Mouse (Mus musculus): ENCODE data around the gene Tgtp1.
"Not testable (repeated sequence)": the region's sequence is repeated elsewhere in the genome, so short reads cannot be mapped to it uniquely, and the experiment has no call there.

Tgtp1 gene

GRCm38 (mm10) chr11:48994018-48994417, at the start of gene Tgtp1:
TSS of gene Tgtp1 (minus strand) at chr11:48994172.
- not testable (repeated sequence) for DNase-seq (ENCODE audit: low spot score in 2 of 2)

- DNase-seq (ENCODE audit: low spot score in 2 of 2) = not testable (repeated sequence)
Measured at GRCm38 (mm10) chr11:49012074-49012473, 18.1 kb upstream of the Tgtp1 start.

- DNase-seq (ENCODE audit: low spot score in 2 of 2) = not testable (repeated sequence)
Measured at GRCm38 (mm10) chr11:49006785-49007184, 12.8 kb upstream of the Tgtp1 start.

GRCm38 (mm10) chr11:49006317-49006716, 12.3 kb upstream of the Tgtp1 start:
- not testable (repeated sequence) for DNase-seq (ENCODE audit: low spot score in 2 of 2)

GRCm38 (mm10) chr11:49000411-49000810, 6.4 kb upstream of the Tgtp1 start:
- DNase-seq (ENCODE audit: low spot score in 2 of 2) = not testable (repeated sequence)

GRCm38 (mm10) chr11:48993296-48993695, 676 bp downstream of the Tgtp1 start:
- DNase-seq (ENCODE audit: low spot score in 2 of 2) = not testable (repeated sequence)

- not testable (repeated sequence) for DNase-seq (ENCODE audit: low spot score in 2 of 2)
Measured at GRCm38 (mm10) chr11:48991740-48992520, 2.0 kb downstream of the Tgtp1 start, which contains the start of gene Gm12185. TSS of gene Gm12185 (minus strand) at chr11:48992226.

GRCm38 (mm10) chr11:48989981-48990380, 4.0 kb downstream of the Tgtp1 start:
- not testable (repeated sequence) for DNase-seq (ENCODE audit: low spot score in 2 of 2)

- not testable (repeated sequence) for DNase-seq (ENCODE audit: low spot score in 2 of 2)
Measured at GRCm38 (mm10) chr11:48988219-48988618, 5.8 kb downstream of the Tgtp1 start.

- not testable (repeated sequence) for DNase-seq (ENCODE audit: low spot score in 2 of 2)
Measured at GRCm38 (mm10) chr11:48982848-48983247, 11.1 kb downstream of the Tgtp1 start.

- not testable (repeated sequence) for DNase-seq (ENCODE audit: low spot score in 2 of 2)
Measured at GRCm38 (mm10) chr11:48980052-48980451, 13.9 kb downstream of the Tgtp1 start.

- DNase-seq (ENCODE audit: low spot score in 2 of 2) = not testable (repeated sequence)
Measured at GRCm38 (mm10) chr11:48979251-48979650, 14.7 kb downstream of the Tgtp1 start, which contains the start of gene 9930111J21Rik1. TSS of gene 9930111J21Rik1 (minus strand) at chr11:48979398.

GRCm38 (mm10) chr11:48978240-48978939, 15.6 kb downstream of the Tgtp1 start, which contains the start of gene Olfr56:
TSS of gene Olfr56 (plus strand) at chr11:48978889.
- DNase-seq (ENCODE audit: low spot score in 2 of 2) = not testable (repeated sequence)

- DNase-seq (ENCODE audit: low spot score in 2 of 2) = not testable (repeated sequence)
Measured at GRCm38 (mm10) chr11:48974686-48975085, 19.3 kb downstream of the Tgtp1 start.

GRCm38 (mm10) chr11:48946090-48946489, 47.9 kb downstream of the Tgtp1 start, which contains the start of gene Psme2b:
TSS of gene Psme2b (minus strand) at chr11:48946190.
- not testable (repeated sequence) for DNase-seq (ENCODE audit: low spot score in 2 of 2)

- DNase-seq (ENCODE audit: low spot score in 2 of 2) = not testable (repeated sequence)
Measured at GRCm38 (mm10) chr11:48939286-48939685, 54.7 kb downstream of the Tgtp1 start.
